Mouse (Mus musculus) monocyte, adult 2 months (primary cell): ENCODE data around the gene Ripor2.
A peak's percentile ranks its signal among the peaks of the same experiment; 100 is the strongest.

Experiments
- DNase-seq, 2 experiments: peaks; one replicate each; pipeline ENCODE4 v3.0.0; 2022; ENCODE audit warnings: low spot score in 2 of 2, low read depth in 1 of 2

Ripor2 gene

DNA sequence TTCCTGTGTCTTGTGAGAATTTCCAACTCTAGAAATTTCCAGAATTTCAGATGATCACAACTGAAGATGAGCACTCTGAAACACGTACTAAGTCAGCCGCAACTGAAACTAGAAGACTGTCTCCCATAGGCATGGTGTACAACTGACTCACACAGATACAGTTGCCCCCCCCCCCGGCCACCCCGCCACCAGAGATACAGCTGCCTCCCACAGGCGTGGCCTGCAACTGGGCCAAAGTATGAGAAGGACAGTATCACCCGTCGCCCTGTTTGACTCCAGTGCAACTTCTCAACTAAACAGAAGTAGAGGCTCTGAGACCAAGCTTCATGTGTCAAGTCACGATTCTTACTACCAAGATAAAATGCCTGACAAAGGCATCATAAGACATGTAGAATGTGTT is 1.2 kb upstream of the Ripor2 start:
- no peak for DNase-seq

DNA sequence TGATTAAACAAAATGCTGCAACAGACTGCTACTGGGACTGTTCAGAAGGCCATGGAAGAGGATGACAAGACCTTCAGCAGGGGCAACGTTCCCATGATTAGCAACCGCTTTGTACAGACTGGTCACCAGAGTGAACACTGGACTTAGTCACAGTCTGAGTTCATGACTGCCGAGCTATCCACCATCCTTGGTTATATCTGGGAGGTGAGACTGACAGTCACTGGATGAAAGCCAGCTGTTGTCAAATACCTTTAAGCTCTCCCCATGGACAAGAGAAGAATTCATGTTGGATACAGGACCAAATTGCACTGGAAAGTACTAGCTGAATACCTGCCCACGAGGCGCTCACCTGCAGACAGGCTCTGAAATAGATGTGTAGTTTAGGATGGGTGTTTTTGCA is 2.4 kb downstream of the Ripor2 start:
- no peak for DNase-seq

- DNase-seq = no peak
Observed at GRCm38 (mm10) chr13:24584841-24585240, 2.9 kb downstream of the Ripor2 start.

DNA sequence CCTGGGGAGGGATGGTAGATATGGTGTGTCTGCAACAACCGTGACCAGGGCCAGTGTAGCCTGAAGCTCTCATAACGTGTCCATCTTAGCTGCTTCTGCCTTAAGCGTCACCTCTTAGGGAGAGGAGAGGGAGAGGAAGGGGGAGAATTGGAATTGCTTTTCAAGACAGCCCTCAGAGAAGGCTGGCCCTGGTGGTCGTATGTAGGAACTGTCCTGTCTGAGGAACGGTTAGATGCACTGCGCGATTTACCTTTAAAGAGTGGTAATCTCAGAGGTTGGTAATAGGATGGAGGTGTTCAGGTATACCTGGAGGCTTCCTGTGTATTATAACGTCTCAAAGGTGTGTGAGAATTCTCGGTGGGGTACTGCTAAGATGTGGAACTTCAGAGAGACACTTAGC is 3.4 kb downstream of the Ripor2 start:
- no peak for DNase-seq

DNA sequence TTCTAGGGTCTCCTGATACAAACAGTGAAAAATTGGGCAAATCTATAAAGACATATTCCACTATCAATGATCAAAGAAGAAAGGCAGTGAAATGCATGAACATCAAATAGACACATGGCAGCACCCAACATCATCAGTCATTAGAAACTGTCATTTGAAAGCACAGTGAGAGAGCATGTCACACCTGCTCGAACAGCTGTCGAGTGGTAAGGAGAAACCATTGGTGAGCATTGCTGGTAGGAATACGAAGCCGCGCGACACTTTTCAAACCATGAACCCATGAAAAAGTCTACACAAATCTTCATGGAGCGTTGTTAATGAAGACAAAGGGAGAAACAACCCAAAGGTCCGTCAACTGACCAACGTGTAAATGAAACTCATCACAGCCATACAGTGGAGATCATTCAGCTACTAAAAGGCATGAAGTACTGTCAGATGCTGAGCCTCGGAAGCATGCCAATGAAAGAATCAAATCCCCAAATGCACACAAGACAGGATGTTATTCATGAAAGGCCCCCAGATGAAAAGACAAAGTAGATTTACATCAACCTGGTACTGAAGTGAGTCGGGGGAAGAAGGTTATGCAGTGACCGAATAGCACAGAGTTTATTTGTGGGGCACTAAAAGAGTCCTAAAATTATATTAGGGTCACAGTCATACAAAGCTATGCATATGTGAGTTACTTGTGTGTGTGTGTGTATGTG is 5.4 kb downstream of the Ripor2 start:
- DNase-seq = no peak

GRCm38 (mm10) chr13:24588603-24589002 is 6.6 kb downstream of the Ripor2 start:
- DNase-seq = no peak

DNA sequence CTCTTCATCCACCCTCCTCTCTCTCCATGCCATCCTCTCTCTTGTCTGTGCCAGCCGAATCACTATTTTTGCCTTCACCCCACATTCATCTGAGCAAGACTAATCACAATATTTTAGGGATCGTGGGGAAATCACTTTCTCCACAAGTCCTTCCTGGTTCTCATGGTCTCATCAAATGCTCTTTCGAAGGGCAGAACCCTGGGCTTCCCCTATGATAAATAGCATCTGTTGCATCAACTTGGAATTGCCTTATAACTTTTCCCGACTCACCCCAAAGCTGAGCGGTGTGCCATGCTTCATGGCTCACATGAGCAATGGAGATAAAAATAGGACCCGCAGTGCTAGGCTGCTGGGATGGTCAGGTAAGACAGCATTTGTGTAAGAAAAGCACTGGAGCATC is 9.7 kb downstream of the Ripor2 start:
- no peak for DNase-seq

DNA sequence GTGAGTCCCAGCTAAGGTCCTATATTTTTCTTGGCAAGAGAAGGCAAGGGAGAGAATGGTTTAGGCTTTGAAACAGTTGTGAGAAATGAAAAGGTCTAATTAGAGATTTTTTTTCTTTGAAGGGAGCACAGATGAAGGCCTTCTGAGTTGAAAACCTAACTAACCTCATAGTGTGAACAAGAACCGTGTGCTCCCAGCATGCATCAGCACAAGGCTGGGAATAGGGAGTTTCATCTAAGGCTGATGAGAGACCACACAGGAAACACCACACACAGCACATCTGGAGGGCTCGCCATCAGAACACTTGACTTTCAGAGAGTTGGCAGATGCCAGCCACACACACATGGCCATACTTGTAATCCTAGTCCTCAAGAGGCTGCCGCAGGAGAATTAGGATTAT is 12.3 kb downstream of the Ripor2 start:
- no peak for DNase-seq

DNA sequence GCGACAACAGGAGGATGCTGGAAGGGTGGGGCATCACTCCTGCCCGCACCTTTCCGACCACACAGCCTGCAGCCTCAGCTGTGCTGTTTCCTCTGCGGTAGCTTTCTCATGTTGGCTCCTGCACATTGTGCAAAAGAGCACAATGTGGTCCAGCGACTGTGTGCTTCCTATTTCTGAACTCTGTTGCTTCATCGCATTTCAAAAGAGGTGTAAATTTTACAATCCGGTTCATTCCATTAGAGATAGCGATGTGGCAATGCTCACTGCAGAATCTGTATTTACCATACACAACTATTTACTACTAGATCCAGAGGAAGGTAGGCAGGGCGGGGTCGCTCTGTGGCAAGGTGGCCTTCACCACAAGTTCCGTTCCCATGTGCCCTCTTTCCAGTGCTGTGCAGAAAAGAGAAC is 17.6 kb downstream of the Ripor2 start:
- DNase-seq = peak; percentile 64 to 71

DNA sequence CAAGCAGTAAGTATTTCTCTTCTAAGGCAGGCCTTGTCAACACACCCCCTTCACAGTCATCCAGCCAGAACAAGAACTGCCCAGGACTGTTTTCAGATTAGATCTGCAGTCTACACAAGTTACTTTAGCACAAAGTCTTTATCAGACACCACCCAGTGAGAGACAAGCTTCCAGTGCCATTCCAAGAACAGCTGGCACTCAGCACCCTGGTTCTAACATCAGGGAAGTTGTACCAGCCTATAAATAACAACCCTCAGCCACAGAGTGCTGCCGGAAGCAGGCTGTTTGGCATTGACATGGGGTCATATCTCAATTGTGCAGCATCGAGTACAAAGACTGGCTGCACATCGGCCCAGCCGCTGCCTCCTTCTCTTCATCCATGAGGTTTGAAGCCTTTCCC is 21.0 kb downstream of the Ripor2 start:
- DNase-seq = no peak

GRCm38 (mm10) chr13:24603591-24604009 is 21.6 kb downstream of the Ripor2 start:
- no peak for DNase-seq

GRCm38 (mm10) chr13:24604096-24604495 is 22.1 kb downstream of the Ripor2 start:
- DNase-seq = no peak

GRCm38 (mm10) chr13:24604761-24605591 is 23.0 kb downstream of the Ripor2 start:
- no peak for DNase-seq

DNA sequence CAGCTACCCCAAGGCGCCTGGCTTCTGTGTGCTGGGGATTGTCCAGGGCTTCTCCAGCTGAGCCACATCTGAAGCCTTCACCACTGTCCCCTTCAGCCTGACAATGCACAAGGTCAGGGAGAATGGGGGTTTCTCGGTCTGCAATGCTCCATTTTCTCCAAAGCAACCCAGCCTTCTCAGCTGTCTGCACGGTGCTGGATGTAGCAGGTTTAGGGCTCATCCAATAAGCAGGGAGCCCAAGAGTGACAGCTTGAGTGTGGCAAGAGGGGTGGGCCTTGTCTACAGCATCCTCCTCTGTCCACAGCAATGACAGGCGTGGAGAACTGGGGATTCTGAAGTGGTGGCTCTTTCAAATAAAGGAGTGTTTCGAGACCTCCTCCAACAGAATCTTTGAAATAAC is 23.8 kb downstream of the Ripor2 start:
- no peak for DNase-seq

GRCm38 (mm10) chr13:24607961-24608360 is 26.0 kb downstream of the Ripor2 start:
- no peak for DNase-seq

DNA sequence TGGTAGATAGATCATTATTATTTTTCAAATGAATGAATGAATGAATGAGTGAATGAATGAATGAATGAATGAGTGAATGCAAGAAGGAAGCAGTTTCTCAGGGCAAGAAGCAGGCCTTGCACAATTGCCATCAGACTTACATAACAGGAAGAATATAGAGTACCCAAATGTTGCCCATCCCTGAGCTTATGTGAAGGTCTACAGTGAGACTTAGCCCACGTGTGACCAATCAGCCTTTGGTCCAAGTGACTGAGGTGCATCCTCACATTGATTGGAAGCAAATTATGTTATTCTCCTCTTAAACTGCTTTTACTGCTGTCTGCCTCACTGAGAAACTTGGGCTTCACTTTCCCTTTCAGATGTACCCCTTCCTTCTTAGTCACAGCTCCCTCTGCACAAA is 26.7 kb downstream of the Ripor2 start:
- DNase-seq = no peak

GRCm38 (mm10) chr13:24610883-24611282 is 28.9 kb downstream of the Ripor2 start:
- DNase-seq = no peak

GRCm38 (mm10) chr13:24613031-24613430 is 31.0 kb downstream of the Ripor2 start:
- DNase-seq = no peak

GRCm38 (mm10) chr13:24613433-24613832 is 31.4 kb downstream of the Ripor2 start:
- no peak for DNase-seq

GRCm38 (mm10) chr13:24613927-24614780 is 32.2 kb downstream of the Ripor2 start:
- peak in 1 of 2 experiments; percentile 61 for DNase-seq

DNA sequence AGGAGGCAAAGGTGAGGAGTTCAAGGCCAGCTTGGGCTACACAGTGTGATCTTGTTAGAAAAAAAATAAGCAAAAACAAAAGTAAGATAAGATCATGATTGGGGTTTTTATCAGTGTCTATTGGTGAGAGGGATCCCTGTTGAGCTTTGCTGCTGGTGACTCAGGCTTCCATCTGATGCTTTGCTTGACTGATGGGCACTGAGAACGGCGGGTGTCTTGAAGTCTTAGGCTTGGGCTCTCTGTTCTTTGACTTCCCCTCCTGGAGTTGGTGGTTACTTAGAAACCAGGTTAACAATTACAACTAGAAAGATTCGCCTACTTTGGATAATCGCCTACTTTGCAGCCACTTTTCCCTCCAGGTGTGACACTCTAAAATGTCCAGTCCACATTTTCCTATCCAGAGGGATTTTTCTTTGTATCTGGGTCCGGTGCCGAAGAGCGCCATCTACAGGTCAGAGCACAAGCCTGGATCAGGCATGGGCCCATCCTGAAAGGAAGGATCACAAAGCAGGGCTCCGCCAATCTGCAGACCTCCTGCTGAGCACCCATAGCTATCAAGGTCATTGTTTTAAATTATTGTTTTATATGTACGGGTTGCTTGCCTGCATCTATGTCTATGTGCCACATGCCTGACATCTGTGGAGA is 34.1 kb downstream of the Ripor2 start:
- no peak for DNase-seq
